Mouse (Mus musculus): ENCODE data around the gene Arl16.
"Not testable (repeated sequence)": the region's sequence is repeated elsewhere in the genome, so short reads cannot be mapped to it uniquely, and the experiment has no call there.

The Arl16 gene

GRCm38 (mm10) chr11:120467051-120467735 lies at the start of gene Arl16:
Gene Arl16, minus strand, starts transcription at chr11:120467607.
- peak; percentile 95 for DNase-seq

GRCm38 (mm10) chr11:120517147-120517546 lies 49.7 kb upstream of the Arl16 start:
- no peak for DNase-seq

- peak; percentile 85 for DNase-seq
Observed at GRCm38 (mm10) chr11:120515611-120516010, 48.2 kb upstream of the Arl16 start.

- not testable (repeated sequence) for DNase-seq
Observed at GRCm38 (mm10) chr11:120514262-120514661, 46.9 kb upstream of the Arl16 start.

- DNase-seq: no peak
Observed at GRCm38 (mm10) chr11:120512790-120513453, 45.5 kb upstream of the Arl16 start.

- DNase-seq: no peak
Observed at GRCm38 (mm10) chr11:120510375-120511030, 43.1 kb upstream of the Arl16 start.

- DNase-seq: no peak
Observed at GRCm38 (mm10) chr11:120509940-120510339, 42.5 kb upstream of the Arl16 start.

- DNase-seq: no peak
Observed at GRCm38 (mm10) chr11:120508290-120508870, 41.0 kb upstream of the Arl16 start.

- DNase-seq: no peak
Observed at GRCm38 (mm10) chr11:120507611-120508289, 40.3 kb upstream of the Arl16 start.

GRCm38 (mm10) chr11:120506899-120507298 lies 39.5 kb upstream of the Arl16 start:
- DNase-seq: no peak

GRCm38 (mm10) chr11:120505661-120506060 lies 38.3 kb upstream of the Arl16 start:
- no peak for DNase-seq

- no peak for DNase-seq
Observed at GRCm38 (mm10) chr11:120501701-120502100, 34.3 kb upstream of the Arl16 start.

GRCm38 (mm10) chr11:120501018-120501417 lies 33.6 kb upstream of the Arl16 start:
- no peak for DNase-seq

GRCm38 (mm10) chr11:120500357-120500756 lies 33.0 kb upstream of the Arl16 start:
- no peak for DNase-seq

GRCm38 (mm10) chr11:120499894-120500293 lies 32.5 kb upstream of the Arl16 start:
- no peak for DNase-seq

GRCm38 (mm10) chr11:120498891-120499290 lies 31.5 kb upstream of the Arl16 start:
- no peak for DNase-seq

GRCm38 (mm10) chr11:120498226-120498625 lies 30.8 kb upstream of the Arl16 start:
- DNase-seq: no peak

GRCm38 (mm10) chr11:120497436-120497835 lies 30.0 kb upstream of the Arl16 start:
- no peak for DNase-seq

GRCm38 (mm10) chr11:120493911-120494310 lies 26.5 kb upstream of the Arl16 start:
- no peak for DNase-seq

GRCm38 (mm10) chr11:120493351-120493750 lies 25.9 kb upstream of the Arl16 start:
- DNase-seq: no peak

GRCm38 (mm10) chr11:120492878-120493203 lies 25.4 kb upstream of the Arl16 start:
- DNase-seq: no peak

GRCm38 (mm10) chr11:120492024-120492877 lies 24.8 kb upstream of the Arl16 start:
- peak; percentile 26 for DNase-seq
